Comparison of ENCODE assay signal across 25 mouse cellular contexts in genomic region chr12:91791822-91792221, GRCm38 (mm10). TPM values are rescaled to one million over a fixed set of nuclear protein-coding genes. Genes with fewer than 3 reads are reported as not detected.
DNase-seq lines count a peak whose midpoint lies in the region; ATAC-seq and TF ChIP-seq lines count a peak whose summit lies in the region.
"Had no signal": no experiment of that assay in that cellular context is flagged by ENCODE, and none has a peak within 500 bp of the region (broad histone marks: within the 10 kb centered on the region; RNA-seq: fewer than 3 reads in every experiment).

No protein-coding gene starts in this region.

- TF ChIP-seq EP300 in CH12.LX (IDR thresholded peaks at IDR 0.05; ENCODE audit: low read length), result no peak
- no peak for TF ChIP-seq EP300 in MEL (IDR thresholded peaks at IDR 0.05; ENCODE audit: low read depth in 1 of 2, low read length in 2 of 2)

- H3K4me1 ChIP-seq in heart, embryonic 16.5 days (ENCODE audit: control insufficient read depth, insufficient read depth, low read length), result peaks cover 5% of the 10 kb centered on the region; the same call in 1 of the 2 replicates
- H3K4me1 ChIP-seq in CH12.LX (ENCODE audit: control insufficient read depth in 1 of 2, insufficient read depth in 2 of 2), result peaks cover 0 to 8% of the 10 kb centered on the region in 2 experiments; a peak in 2 of 4 replicates
- peaks cover 0 to 4% of the 10 kb centered on the region in 2 experiments; a peak in 2 of 4 replicates for H3K4me1 ChIP-seq in MEL (ENCODE audit: control insufficient read depth in 1 of 2, insufficient read depth in 2 of 2, low read length in 2 of 2)
- H3K4me1 ChIP-seq: embryonic facial prominence, embryonic 13.5 days; forebrain, embryonic 13.5 days; forebrain, embryonic 15.5 days had no signal

- no peak overlapping the region for H3K4me2 ChIP-seq in heart, embryonic 16.5 days (ENCODE audit: low read depth, low read length)
- no peak overlapping the region; the same call in 1 of the 2 replicates for H3K4me2 ChIP-seq in CH12.LX (ENCODE audit: insufficient read depth, low read depth, poor library complexity, severe bottlenecking)
- H3K4me2 ChIP-seq: embryonic facial prominence, embryonic 13.5 days; embryonic facial prominence, embryonic 15.5 days; forebrain, embryonic 13.5 days; forebrain, embryonic 15.5 days had no signal

- dilution Hi-C loops in CH12.LX (cut with MboI; ENCODE audit: extremely low pct_ligation_motif_present, extremely low pct_unique_long_range_greater_than_20kb, low sequenced_read_pairs), result no loop called here

- no peaks in the 10 kb centered on the region for H3K9me3 ChIP-seq in heart, embryonic 16.5 days (replicated peaks; ENCODE audit: control insufficient read depth, low read length)
- H3K9me3 ChIP-seq in CH12.LX (replicated peaks; ENCODE audit: low read length) (peaks cover 2% of the 10 kb centered on the region), MEL (replicated peaks; ENCODE audit: insufficient read depth, low read length) (no peaks in the 10 kb centered on the region)
- H3K9me3 ChIP-seq: embryonic facial prominence, embryonic 13.5 days; embryonic facial prominence, embryonic 15.5 days; forebrain, embryonic 13.5 days; forebrain, embryonic 15.5 days had no signal

- H3K36me3 ChIP-seq in heart, embryonic 16.5 days (ENCODE audit: control insufficient read depth, insufficient read depth), result no peaks in the 10 kb centered on the region
- H3K36me3 ChIP-seq in CH12.LX (replicated peaks in 1 of 2; ENCODE audit: control insufficient read depth in 1 of 2, insufficient read depth in 1 of 2, low read length in 1 of 2) (no peaks in the 10 kb centered on the region), MEL (ENCODE audit: control insufficient read depth in 1 of 2, insufficient read depth in 2 of 2, low read length in 2 of 2) (no peaks in the 10 kb centered on the region)
- H3K36me3 ChIP-seq: embryonic facial prominence, embryonic 13.5 days; embryonic facial prominence, embryonic 15.5 days; forebrain, embryonic 15.5 days had no signal

- H3K4me3 ChIP-seq in heart, embryonic 16.5 days (ENCODE audit: low read length), result no peak overlapping the region
- H3K4me3 ChIP-seq in CH12.LX (replicated peaks in 1 of 3; ENCODE audit: low read depth in 2 of 3, low read length in 2 of 3, poor library complexity in 1 of 3) (no peak overlapping the region), MEL (ENCODE audit: control insufficient read depth in 1 of 2, insufficient read depth in 1 of 2, low read depth in 2 of 2, low read length in 2 of 2) (no peak overlapping the region)
- H3K4me3 ChIP-seq: embryonic facial prominence, embryonic 13.5 days; embryonic facial prominence, embryonic 15.5 days; forebrain, embryonic 13.5 days; forebrain, embryonic 15.5 days had no signal

- H3K9ac ChIP-seq in heart, embryonic 16.5 days (ENCODE audit: low read length), result no peak overlapping the region
- H3K9ac ChIP-seq in CH12.LX (ENCODE audit: insufficient read depth, low read depth) (peak overlapping the region; percentile 33), MEL (ENCODE audit: control insufficient read depth, low read depth, low read length, poor library complexity, severe bottlenecking) (no peak overlapping the region)
- H3K9ac ChIP-seq: embryonic facial prominence, embryonic 13.5 days; embryonic facial prominence, embryonic 15.5 days; forebrain, embryonic 13.5 days; forebrain, embryonic 15.5 days; forebrain, postnatal 0 days had no signal

- no peak for TF ChIP-seq POLR2A in CH12.LX (IDR thresholded peaks at IDR 0.05; ENCODE audit: low read depth, low read length)
- no peak for TF ChIP-seq POLR2A in MEL (IDR thresholded peaks at IDR 0.05; ENCODE audit: control insufficient read depth in 1 of 2, insufficient read depth in 1 of 2, low read depth in 1 of 2, low read length in 2 of 2, poor library complexity in 1 of 2)

- H3K27ac ChIP-seq in heart, embryonic 16.5 days (ENCODE audit: low read length), result no peak overlapping the region
- H3K27ac ChIP-seq in CH12.LX (ENCODE audit: insufficient read depth, low read depth) (no peak overlapping the region), MEL (ENCODE audit: control insufficient read depth, low read depth, low read length) (no peak overlapping the region)
- H3K27ac ChIP-seq: embryonic facial prominence, embryonic 13.5 days; embryonic facial prominence, embryonic 15.5 days; forebrain, embryonic 13.5 days; forebrain, embryonic 15.5 days had no signal

- DNase-seq in heart, adult 18-20 months, result no peak
- DNase-seq in A20 (ENCODE audit: low read depth, low spot score) (peak; percentile 71), CH12.LX (ENCODE audit: extremely low read depth) (no peak), MEL (ENCODE audit: low read depth, low spot score) (peak; percentile 13), MN1 (ENCODE audit: low spot score) (no peak)
- no peak for DNase-seq in kidney, postnatal 14 days
- DNase-seq: adrenal gland, adult 8-10 months; adrenal gland, postnatal 14 days; adrenal gland, postnatal 36 days; B cell, adult 2 months; cerebellum, adult 11-12 months; cerebellum, adult 2 months; cerebellum, adult 9-10 months; cerebellum, postnatal 10 days; cerebellum, postnatal 25 days; forebrain, postnatal 0 days had no signal

- TF ChIP-seq CTCF in CH12.LX (conservative IDR thresholded peaks at IDR 0.05 in 1 of 2, IDR thresholded peaks at IDR 0.05 in 1 of 2; ENCODE audit: low read depth in 2 of 2, low read length in 2 of 2) (no peak), MEL (IDR thresholded peaks at IDR 0.05 in 2 of 3, conservative IDR thresholded peaks at IDR 0.05 in 1 of 3; ENCODE audit: control insufficient read depth in 1 of 3, insufficient read depth in 1 of 3, low read depth in 2 of 3, low read length in 3 of 3, poor library complexity in 1 of 3, severe bottlenecking in 1 of 3) (no peak)

- peak; percentile 58 for ATAC-seq in heart, embryonic 16.5 days (replicated peaks; ENCODE audit: extremely low read depth, insufficient read depth, low FRiP score)
- ATAC-seq in erythroblast, adult 5-6 weeks (replicated peaks; ENCODE audit: low FRiP score, poor library complexity, severe bottlenecking), result no peak
- ATAC-seq: activated CD4-positive, CD25-positive, alpha-beta regulatory T cell, adult 4 months; CD4-positive, CD25-positive, alpha-beta regulatory T cell, adult 4 months; forebrain, embryonic 13.5 days; forebrain, embryonic 15.5 days; forebrain, postnatal 0 days; Patski had no signal

- WGBS in heart, embryonic 16.5 days, result 42% methylated on average over 4 of the region's 4 CpGs

- TF ChIP-seq RAD21 in CH12.LX (IDR thresholded peaks at IDR 0.05; ENCODE audit: low read depth, low read length) (no peak), MEL (IDR thresholded peaks at IDR 0.05; ENCODE audit: low read depth, low read length) (no peak)

- H3K79me2 ChIP-seq in CH12.LX (replicated peaks; ENCODE audit: control insufficient read depth, extremely low read depth, insufficient read depth, poor library complexity, severe bottlenecking) (no peaks in the 10 kb centered on the region), MEL (ENCODE audit: control insufficient read depth, insufficient read depth, low read length, poor library complexity) (no peaks in the 10 kb centered on the region)

- in situ Hi-C loops in CH12.LX (cut with MboI; ENCODE audit: low pct_ligation_motif_present, low pct_unique_long_range_greater_than_20kb, low sequenced_read_pairs), result loop anchor here (10.0 to 25.0 kb wide), 2 partner anchors 117 to 380 kb away; no protein-coding TSS in a partner anchor

- peaks cover 2% of the 10 kb centered on the region; the same call in 1 of the 2 replicates for H3K27me3 ChIP-seq in heart, embryonic 16.5 days (ENCODE audit: control insufficient read depth, insufficient read depth, low read length)
- H3K27me3 ChIP-seq in CH12.LX (replicated peaks) (no peaks in the 10 kb centered on the region), MEL (ENCODE audit: control insufficient read depth in 1 of 2, insufficient read depth in 2 of 2, low read length in 2 of 2) (no peaks in the 10 kb centered on the region)
- H3K27me3 ChIP-seq: embryonic facial prominence, embryonic 13.5 days; embryonic facial prominence, embryonic 15.5 days; forebrain, embryonic 13.5 days; forebrain, embryonic 15.5 days had no signal

TF ChIP-seq in CH12.LX, 34 proteins besides CTCF, POLR2A, EP300 and RAD21 (continues in another document):
- TF ChIP-seq RCOR1 (conservative IDR thresholded peaks at IDR 0.05; ENCODE audit: low read depth, low read length) (no peak), SMC3 (IDR thresholded peaks at IDR 0.05; ENCODE audit: low read depth, low read length) (no peak), BHLHE40 (IDR thresholded peaks at IDR 0.05; ENCODE audit: low read depth, low read length) (no peak), ETS1 (conservative IDR thresholded peaks at IDR 0.05; ENCODE audit: low read depth, low read length) (no peak)

TF ChIP-seq in MEL, 35 proteins besides CTCF, POLR2A, EP300 and RAD21 (continues in another document):
- no peak for TF ChIP-seq RCOR1 (IDR thresholded peaks at IDR 0.05; ENCODE audit: low read depth, low read length)
- TF ChIP-seq TAL1 (IDR thresholded peaks at IDR 0.05; ENCODE audit: low read length), result no peak
- TF ChIP-seq NELFE (IDR thresholded peaks at IDR 0.05; ENCODE audit: low read depth, low read length), result no peak
- TF ChIP-seq E2F4 (IDR thresholded peaks at IDR 0.05; ENCODE audit: borderline replicate concordance, low read depth, low read length), result no peak
- TF ChIP-seq TCF12 (IDR thresholded peaks at IDR 0.05; ENCODE audit: low read depth, low read length), result no peak

RNA-seq across cellular contexts. Expression of gene Ston2, which starts 3.6 kb away (rescaled TPM):
- polyA plus RNA-seq in heart, embryonic 16.5 days (2015; fragmentation: Nextera tagmentation; extraction: Ambion mirVana), result 2.9 and 3.7 TPM in 2 replicates
- 1 to 10 TPM; 4.7 to 5.9 TPM for total RNA-seq in heart, adult 18-20 months (2021)
- total RNA-seq in CH12.LX (2012; rRNA removed) (0.29 and 0.34 TPM in 2 replicates), CH12.LX (2014; rRNA removed) (not detected in 2 replicates), MEL (2012; rRNA removed) (not detected in 2 replicates)
- polyA plus RNA-seq in CH12.LX (2012; ENCODE audit: insufficient read length, low read depth) (0.21 TPM in 1 of 2 replicates, not detected in the other), MEL (2012; ENCODE audit: insufficient read depth in 1 of 2, insufficient read length in 2 of 2, low read depth in 1 of 2, low replicate concordance in 2 of 2, missing spikeins in 1 of 2) (not detected)
- total RNA-seq in erythroblast, adult 5-6 weeks (2015; ENCODE audit: low replicate concordance), result 0.58 and 1.5 TPM in 2 replicates
- total RNA-seq in erythroblast, adult 5-6 weeks (2017; ENCODE audit: low replicate concordance), result 0.70 and 2.0 TPM in 2 replicates

RNA-seq across cellular contexts. Expression of gene Sel1l, which starts 57.1 kb away (rescaled TPM):
- 51.9 and 54.7 TPM in 2 replicates for polyA plus RNA-seq in heart, embryonic 16.5 days (2015; fragmentation: Nextera tagmentation; extraction: Ambion mirVana)
- total RNA-seq in heart, adult 18-20 months (2021), result 10 to 100 TPM; 65.4 to 72.4 TPM
- total RNA-seq in CH12.LX (2012; rRNA removed) (126 and 155 TPM in 2 replicates), CH12.LX (2014; rRNA removed) (46.6 and 49.0 TPM in 2 replicates), MEL (2012; rRNA removed) (29.6 and 35.6 TPM in 2 replicates)
- polyA plus RNA-seq in CH12.LX (2012; ENCODE audit: insufficient read length, low read depth) (84.7 and 90.7 TPM in 2 replicates), MEL (2012; ENCODE audit: insufficient read depth in 1 of 2, insufficient read length in 2 of 2, low read depth in 1 of 2, low replicate concordance in 2 of 2, missing spikeins in 1 of 2) (100 to 1,000 TPM in 1 of 2 experiments, 10 to 100 TPM in 1; 32.0 to 299 TPM)
- 19.0 and 27.4 TPM in 2 replicates for total RNA-seq in erythroblast, adult 5-6 weeks (2015; ENCODE audit: low replicate concordance)
- total RNA-seq in erythroblast, adult 5-6 weeks (2017; ENCODE audit: low replicate concordance), result 13.6 and 29.1 TPM in 2 replicates

Comparison
In these comparisons a context has a peak if more than half of its experiments do, and no peak if none do; other contexts are left out.
1. DNase-seq: peak in A20 (single experiment) and MEL (single experiment); none in heart, adult 18-20 months (0 of 2), CH12.LX (single experiment), MN1 (single experiment) and kidney, postnatal 14 days (single experiment).